Mouse (Mus musculus) megakaryocyte, embryonic 14.5 days (primary cell): ENCODE measurements around the gene AI182371. TPM values are rescaled to one million over a fixed set of nuclear protein-coding genes. Genes with fewer than 3 reads are reported as not detected.

Experiments used
- H3K27me3 ChIP-seq: replicated peaks from 2 replicates; pipeline ENCODE3; 2012; ENCODE audit warnings: inconsistent platforms
- H3K36me3 ChIP-seq: replicated peaks from 2 replicates; pipeline ENCODE3; 2012; ENCODE audit warnings: low read length, inconsistent platforms, mixed read lengths
- H3K4me1 ChIP-seq: 2 replicates; pipeline ENCODE4 v1.6.1; 2012; ENCODE audit warnings: inconsistent platforms
- H3K4me3 ChIP-seq: replicated peaks from 2 replicates; pipeline ENCODE3; 2012; ENCODE audit warnings: moderate library complexity, mild to moderate bottlenecking, inconsistent platforms
- H3K9me3 ChIP-seq: 2 replicates; pipeline ENCODE4 v1.6.1; 2012; ENCODE audit warnings: inconsistent platforms
- FLI1 ChIP-seq: IDR thresholded peaks from 2 replicates; pipeline ENCODE4 v1.6.1; 2012; ENCODE audit warnings: low read length, inconsistent platforms, mixed read lengths
- GATA1 ChIP-seq: IDR thresholded peaks from 3 replicates; pipeline ENCODE4 v1.6.1; 2012; ENCODE audit warnings: mixed read lengths, low read length, inconsistent platforms, borderline replicate concordance
- polyA plus RNA-seq: library from polyadenylated mRNA; stranded (reverse); fragments of >175 nt; gene quantifications from 2 replicates; pipeline ENCODE4 v1.2.3, GENCODE M21; 2012; ENCODE audit warnings: low replicate concordance; ENCODE audit not compliant: insufficient read depth

AI182371 gene
- polyA plus RNA-seq = 0.23 TPM in 1 of 2 replicates, not detected in the other

DNA sequence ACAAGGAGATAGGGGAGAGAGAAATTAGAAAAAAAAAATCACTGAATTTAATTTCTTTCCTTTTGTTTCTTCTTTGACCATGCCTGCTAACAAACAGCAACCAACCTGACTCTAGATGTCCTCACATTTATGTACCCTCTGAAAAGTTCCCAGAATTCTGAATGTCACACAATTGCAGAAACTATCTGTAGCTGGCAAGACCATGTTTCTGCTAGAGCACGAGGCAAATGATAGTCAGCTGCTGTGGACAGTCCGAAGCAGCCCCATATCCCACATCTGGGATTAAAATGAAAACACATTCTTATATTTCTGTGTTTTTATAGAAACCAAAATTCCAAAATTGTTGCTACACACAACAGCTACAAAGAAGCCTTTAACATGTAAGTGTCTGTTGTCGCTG lies at the start of gene AI182371:
Gene AI182371 (minus strand): TSS at position 101 of the 400 bp plus-strand sequence.
- peaks cover 7% of the 10 kb centered on the region for H3K9me3 ChIP-seq
- H3K27me3 ChIP-seq = peaks cover 1% of the 10 kb centered on the region
- H3K4me1 ChIP-seq = peaks cover 3% of the 10 kb centered on the region; the same call in 1 of the 2 replicates
- peaks cover 3% of the 10 kb centered on the region for H3K36me3 ChIP-seq
- no peak for TF ChIP-seq FLI1
- TF ChIP-seq GATA1 = no peak
- no peak within 1 kb of the TSS for H3K4me3 ChIP-seq

GRCm38 (mm10) chr2:35148806-35149205 lies 47.5 kb upstream of the AI182371 start:
- Histone ChIP-seq H3K27me3 (no peaks in the 10 kb centered on the region), H3K9me3 (no peaks in the 10 kb centered on the region), H3K4me3 (no peak overlapping the region), H3K4me1 (peaks cover 19% of the 10 kb centered on the region), H3K36me3 (peaks cover 100% of the 10 kb centered on the region)
- TF ChIP-seq FLI1 (no peak), GATA1 (no peak)

DNA sequence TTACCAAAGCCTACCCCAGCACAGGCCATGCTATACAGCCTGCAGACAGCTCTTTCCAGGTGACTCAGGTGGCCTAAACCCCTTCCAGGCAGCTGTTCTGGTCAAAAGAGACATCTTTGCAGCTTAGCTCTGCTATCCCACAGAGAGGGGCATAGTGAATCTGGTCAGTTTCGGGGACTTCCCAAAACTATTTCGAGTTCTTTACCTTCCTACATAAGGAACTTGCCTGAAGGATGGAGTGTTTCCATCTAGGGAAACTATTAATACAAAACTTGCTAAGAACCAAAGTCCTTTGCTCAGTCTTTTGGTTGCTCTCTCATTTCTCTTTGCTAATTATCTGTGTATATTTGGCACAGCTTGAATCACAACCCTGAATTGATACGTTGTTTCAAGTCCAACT lies 40.3 kb upstream of the AI182371 start:
- Histone ChIP-seq H3K9me3 (no peaks in the 10 kb centered on the region), H3K4me3 (no peak overlapping the region), H3K27me3 (no peaks in the 10 kb centered on the region), H3K4me1 (peaks cover 11% of the 10 kb centered on the region), H3K36me3 (peaks cover 98% of the 10 kb centered on the region)
- TF ChIP-seq FLI1 (no peak), GATA1 (no peak)

GRCm38 (mm10) chr2:35138576-35138975 lies 37.2 kb upstream of the AI182371 start:
- H3K4me1 ChIP-seq = peaks cover 14% of the 10 kb centered on the region
- TF ChIP-seq GATA1 (no peak), FLI1 (no peak)
- H3K9me3 ChIP-seq = no peaks in the 10 kb centered on the region
- H3K27me3 ChIP-seq = no peaks in the 10 kb centered on the region
- H3K36me3 ChIP-seq = peaks cover 95% of the 10 kb centered on the region
- no peak overlapping the region for H3K4me3 ChIP-seq

- peaks cover 62% of the 10 kb centered on the region for H3K36me3 ChIP-seq
- H3K4me3 ChIP-seq = no peak overlapping the region
- TF ChIP-seq GATA1 (no peak), FLI1 (no peak)
Observed at GRCm38 (mm10) chr2:35133891-35134290, 32.5 kb upstream of the AI182371 start.

DNA sequence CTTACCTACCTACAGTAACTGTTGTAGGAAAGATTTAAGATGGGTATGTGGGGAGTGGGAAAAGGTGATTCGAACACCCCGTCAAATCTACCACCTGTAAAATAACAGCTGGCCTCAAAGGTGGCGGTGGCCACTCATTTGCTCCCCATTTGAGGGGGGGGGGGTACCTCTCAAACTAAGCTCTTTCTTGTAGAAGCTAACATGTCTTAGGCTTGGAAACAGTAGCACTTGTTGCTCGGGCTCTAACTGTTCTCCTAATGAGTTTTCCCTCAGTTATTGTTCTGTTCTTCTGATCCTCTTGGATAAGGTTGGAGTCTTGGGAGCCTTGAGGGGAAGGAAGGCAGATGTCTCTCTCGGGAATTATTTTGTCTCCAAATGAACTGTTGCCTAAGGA lies 31.3 kb upstream of the AI182371 start:
- Histone ChIP-seq H3K36me3 (peaks cover 62% of the 10 kb centered on the region), H3K4me3 (peak overlapping the region; percentile 93), H3K9me3 (no peaks in the 10 kb centered on the region), H3K4me1 (peaks cover 17% of the 10 kb centered on the region), H3K27me3 (no peaks in the 10 kb centered on the region)
- TF ChIP-seq GATA1 (no peak), FLI1 (no peak)

More at GRCm38 (mm10) chr2:35133891-35134290, 32.5 kb upstream of the AI182371 start:
- H3K4me1 ChIP-seq = peaks cover 24% of the 10 kb centered on the region
- no peaks in the 10 kb centered on the region for H3K9me3 ChIP-seq
- no peaks in the 10 kb centered on the region for H3K27me3 ChIP-seq

DNA sequence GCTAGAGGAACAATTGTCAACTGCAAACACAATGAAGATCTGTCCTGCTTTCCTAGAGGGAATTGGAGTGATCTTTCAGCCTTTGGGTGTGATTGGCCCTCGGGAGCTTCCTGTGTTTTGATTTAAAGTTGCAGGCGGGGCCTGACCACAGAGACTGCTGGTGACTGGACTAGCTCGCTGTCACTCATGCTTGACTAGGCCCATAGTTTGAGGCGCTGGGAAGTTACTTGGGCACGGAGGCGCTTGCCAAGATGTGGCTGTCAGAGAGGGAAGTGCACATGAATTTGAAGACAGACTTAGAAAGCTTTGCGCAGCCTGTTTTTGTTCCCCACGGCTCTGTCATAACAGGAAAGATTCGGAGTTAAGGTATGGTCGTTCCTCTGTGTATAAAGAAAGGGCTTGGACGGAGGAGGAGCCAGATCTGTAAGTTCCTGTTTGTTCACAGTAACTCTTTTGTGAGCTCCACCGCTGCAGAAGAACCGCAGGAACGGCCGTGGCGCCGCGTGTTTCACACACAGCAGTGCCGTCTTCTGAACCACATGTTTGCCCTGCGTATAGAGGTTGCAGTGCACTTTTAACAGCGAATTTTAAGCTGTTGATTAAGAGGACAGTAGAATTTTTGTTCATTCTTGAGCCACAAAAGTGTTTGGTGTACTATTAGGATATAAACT lies 30.8 kb upstream of the AI182371 start:
- Histone ChIP-seq H3K36me3 (peaks cover 62% of the 10 kb centered on the region), H3K27me3 (no peaks in the 10 kb centered on the region), H3K4me3 (peak overlapping the region; percentile 93), H3K9me3 (no peaks in the 10 kb centered on the region), H3K4me1 (peaks cover 17% of the 10 kb centered on the region)
- TF ChIP-seq FLI1 (no peak), GATA1 (no peak)

GRCm38 (mm10) chr2:35131491-35131890 lies 30.1 kb upstream of the AI182371 start:
- H3K36me3 ChIP-seq = peaks cover 58% of the 10 kb centered on the region
- H3K4me3 ChIP-seq = no peak overlapping the region

GRCm38 (mm10) chr2:35124716-35125115 lies 23.4 kb upstream of the AI182371 start:
- H3K9me3 ChIP-seq = no peaks in the 10 kb centered on the region
- H3K4me1 ChIP-seq = no peaks in the 10 kb centered on the region
- H3K27me3 ChIP-seq = no peaks in the 10 kb centered on the region
- no peak overlapping the region for H3K4me3 ChIP-seq
- TF ChIP-seq GATA1 = no peak
- TF ChIP-seq FLI1 = no peak
- H3K36me3 ChIP-seq = peaks cover 85% of the 10 kb centered on the region

More at GRCm38 (mm10) chr2:35131491-35131890, 30.1 kb upstream of the AI182371 start:
- H3K4me1 ChIP-seq = peaks cover 17% of the 10 kb centered on the region
- no peaks in the 10 kb centered on the region for H3K9me3 ChIP-seq
- no peaks in the 10 kb centered on the region for H3K27me3 ChIP-seq
- TF ChIP-seq GATA1 (no peak), FLI1 (no peak)

DNA sequence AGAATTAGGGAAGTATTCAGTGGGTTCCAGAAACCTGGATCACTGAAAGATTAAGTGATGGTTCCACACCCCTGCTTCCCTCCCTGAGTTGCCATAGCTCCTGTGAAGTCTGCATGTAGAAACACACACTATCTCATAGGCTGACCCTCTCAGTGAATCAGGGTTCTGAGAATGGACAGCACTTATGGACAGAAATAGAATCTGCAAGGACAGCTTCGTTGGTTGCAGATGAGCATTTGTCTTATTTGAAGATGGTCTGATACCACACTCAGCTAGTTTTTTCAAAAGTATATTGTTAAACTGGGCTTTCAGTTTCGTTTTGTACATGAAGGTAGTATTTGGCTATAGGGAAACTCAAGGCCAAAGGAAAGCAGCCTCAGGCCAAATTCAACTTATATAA lies 9.2 kb upstream of the AI182371 start:
- H3K36me3 ChIP-seq = peaks cover 30% of the 10 kb centered on the region
- H3K4me1 ChIP-seq = peaks cover 58% of the 10 kb centered on the region
- peak overlapping the region; percentile 98 for H3K4me3 ChIP-seq
- H3K27me3 ChIP-seq = no peaks in the 10 kb centered on the region
- no peaks in the 10 kb centered on the region for H3K9me3 ChIP-seq
- no peak for TF ChIP-seq FLI1
